Mouse (Mus musculus) naive thymus-derived CD4-positive, alpha-beta T cell, adult 2 months (primary cell): ENCODE data around the gene Mrtfa.

Experiments
- DNase-seq: peaks from one replicate; pipeline ENCODE4 v3.0.0-alpha.2; 2011; ENCODE audit warnings: low read depth

Mrtfa gene

DNA sequence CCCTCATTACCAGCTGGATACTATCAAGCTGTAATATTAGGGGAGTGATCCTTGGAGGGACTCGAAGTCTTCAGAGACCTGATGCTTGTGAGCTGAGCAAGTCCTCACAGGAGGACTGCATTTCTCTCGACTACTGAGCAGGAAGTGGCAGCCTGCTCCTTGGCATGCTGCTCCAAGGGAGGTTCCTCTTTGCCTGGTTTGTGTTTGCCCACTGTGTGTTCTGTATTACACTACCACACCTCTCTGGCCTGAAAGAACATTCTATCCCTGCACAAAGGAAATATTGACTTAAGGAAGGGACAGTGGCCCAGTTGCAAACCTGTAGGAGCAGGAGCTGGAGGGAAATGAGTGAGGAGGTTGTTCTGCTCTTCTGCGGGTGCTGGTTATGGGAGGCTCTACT is 200.8 kb downstream of the Mrtfa start:
- no peak for DNase-seq

GRCm38 (mm10) chr15:80988331-80988730 is 202.2 kb downstream of the Mrtfa start:
- DNase-seq: no peak

DNA sequence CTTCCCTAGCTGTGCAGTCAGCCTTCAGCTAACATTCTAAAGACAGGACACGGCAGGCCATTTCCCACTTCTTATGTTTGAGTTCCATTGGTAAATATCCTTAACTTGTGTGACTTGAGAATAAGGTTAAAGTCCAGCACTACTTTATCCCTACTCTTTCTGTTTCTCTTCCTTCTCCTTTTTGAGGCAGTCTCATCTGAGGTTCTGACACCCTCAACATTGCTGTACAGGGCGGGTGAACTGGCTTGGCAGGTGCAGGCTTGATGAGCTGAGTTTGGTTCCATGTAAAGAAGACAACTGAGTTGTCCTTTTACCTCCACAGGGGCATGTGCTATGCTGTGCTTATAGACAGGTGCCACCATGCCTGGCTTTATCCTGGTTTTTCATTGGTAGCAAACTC is 207.3 kb downstream of the Mrtfa start:
- no peak for DNase-seq

GRCm38 (mm10) chr15:80981176-80981575 is 209.4 kb downstream of the Mrtfa start:
- DNase-seq: no peak

DNA sequence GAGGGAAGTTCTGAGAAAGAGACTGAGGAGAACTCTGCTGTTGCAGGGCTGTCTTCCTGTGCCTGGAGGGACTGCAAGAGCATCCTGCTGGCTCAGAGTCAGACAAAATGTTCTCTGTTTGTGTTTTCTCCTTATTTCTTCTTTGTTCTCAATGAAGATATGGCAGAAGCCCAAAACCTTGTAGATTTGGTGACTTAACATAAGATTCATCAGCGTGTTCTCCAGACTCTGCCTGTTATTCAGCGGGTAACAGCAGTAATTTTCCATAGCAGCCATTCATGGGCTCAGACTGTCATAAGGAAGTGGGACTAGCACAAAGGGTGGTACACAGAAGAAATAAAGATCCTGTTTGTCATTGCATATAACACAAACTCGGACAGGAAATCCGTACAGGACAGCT is 210.9 kb downstream of the Mrtfa start:
- no peak for DNase-seq

DNA sequence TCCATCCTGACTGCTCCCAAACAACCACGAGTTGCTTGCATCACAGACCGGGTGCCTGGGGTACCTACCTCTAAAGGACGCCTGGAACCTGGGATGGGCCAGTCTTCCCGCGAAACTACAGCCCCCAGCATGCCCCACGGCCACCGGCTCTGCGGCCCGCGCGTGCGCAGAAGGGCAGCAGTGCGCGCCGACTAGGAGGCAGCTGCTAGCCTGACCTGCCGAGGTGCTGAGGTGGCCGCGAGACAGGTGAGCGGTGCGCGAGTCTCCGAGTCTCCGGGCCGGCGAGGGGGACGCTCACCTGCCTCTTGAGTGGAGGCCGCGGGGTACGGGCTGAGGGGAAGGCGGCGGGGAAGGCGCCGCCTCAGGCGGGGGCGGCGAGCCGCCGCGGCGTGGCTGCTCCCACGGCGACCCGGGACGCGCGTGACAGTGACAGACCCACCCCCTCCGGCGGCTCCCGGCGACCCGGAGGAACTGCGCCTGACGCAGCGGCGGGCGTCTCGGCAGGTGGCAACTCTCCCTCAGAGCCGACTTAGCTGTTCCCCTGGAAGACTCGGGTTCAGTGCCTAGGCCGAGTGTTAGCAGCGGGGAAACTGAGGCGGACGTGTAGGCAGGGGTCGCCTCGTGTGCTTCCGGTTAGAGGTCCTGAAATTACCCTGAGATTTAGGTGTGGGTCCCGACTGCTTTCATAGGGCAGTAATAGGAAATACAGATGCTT is 212.8 kb downstream of the Mrtfa start, which contains the start of gene Sgsm3:
Gene Sgsm3 (plus strand): TSS at position 146 of the 715 bp plus-strand sequence.
- peak; percentile 86 for DNase-seq

GRCm38 (mm10) chr15:80975666-80976065 is 214.9 kb downstream of the Mrtfa start:
- no peak for DNase-seq

GRCm38 (mm10) chr15:80974311-80974710 is 216.2 kb downstream of the Mrtfa start:
- DNase-seq: no peak

DNA sequence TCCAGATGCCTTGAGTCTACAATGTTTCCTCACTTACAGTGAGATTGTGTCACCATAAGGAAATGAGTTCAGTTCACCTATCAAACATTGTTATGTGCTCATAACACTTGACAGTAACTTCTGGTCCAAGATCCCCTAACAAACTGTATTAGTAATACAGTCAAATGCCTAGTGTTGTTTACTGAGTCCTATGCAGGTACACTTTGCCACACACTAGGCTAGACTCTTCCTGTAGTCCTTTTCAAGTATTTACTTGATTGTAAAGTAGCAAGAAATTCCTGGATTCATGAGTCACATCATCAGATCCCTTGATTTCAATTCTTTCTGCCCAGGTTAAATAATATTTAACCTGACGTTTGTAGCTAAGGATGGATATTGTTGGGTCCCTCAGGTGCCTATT is 221.2 kb downstream of the Mrtfa start:
- DNase-seq: no peak
